Mouse (Mus musculus): ENCODE results near the gene Elf1. TPM values are rescaled to one million over a fixed set of nuclear protein-coding genes. Genes with fewer than 3 reads are reported as not detected.

Gene Elf1
- polyA plus RNA-seq, 2 experiments = 8.7 to 9.3 TPM

DNA sequence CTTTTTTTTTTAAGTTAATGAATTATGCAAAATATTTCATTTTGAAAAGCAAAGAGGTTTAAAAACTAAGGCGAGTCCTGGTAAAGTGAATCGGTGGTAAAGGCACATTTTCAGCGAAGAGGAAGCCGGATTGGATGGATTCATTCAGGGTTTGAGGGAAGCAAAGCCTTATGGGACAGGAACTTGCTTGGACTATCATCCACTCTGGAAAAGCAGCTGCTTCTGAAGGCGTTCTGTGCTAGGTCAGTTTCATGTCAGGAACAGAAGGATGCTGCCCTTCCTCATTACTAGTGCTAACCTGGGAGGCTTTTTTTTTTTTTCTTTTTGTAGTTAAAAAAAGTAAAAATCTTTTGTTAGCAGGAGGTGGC is 35.2 kb downstream of the Elf1 start:
- 24% methylated on average over 5 of the region's 5 CpGs for WGBS (ENCODE audit: insufficient replicate concordance)
- ATAC-seq (ENCODE audit: insufficient read depth) (no peak), DNase-seq (ENCODE audit: low read depth in 3 of 3, low spot score in 3 of 3) (no peak)
- Histone ChIP-seq H3K4me3 (ENCODE audit: insufficient read depth in 1 of 2, low read depth in 2 of 2, low read length in 2 of 2) (peak overlapping the region; percentile 42 to 44), H3K4me2 (ENCODE audit: low read depth) (peak overlapping the region; percentile 76), H3K4me1 (replicated peaks; ENCODE audit: control insufficient read depth in 2 of 2, insufficient read depth in 2 of 2, low read length in 1 of 2) (peaks cover 31 to 45% of the 10 kb centered on the region in 2 experiments), H3K27me3 (ENCODE audit: control insufficient read depth, insufficient read depth, low read length) (no peaks in the 10 kb centered on the region), H3K27ac (peak overlapping the region; percentile 71), H3K9ac (replicated peaks) (peak overlapping the region; percentile 64), H3K9me3 (ENCODE audit: control insufficient read depth, low read length) (no peaks in the 10 kb centered on the region), H3K36me3 (replicated peaks; ENCODE audit: control insufficient read depth, insufficient read depth, low read depth) (no peaks in the 10 kb centered on the region)
- TF ChIP-seq EP300 (IDR thresholded peaks at IDR 0.05; ENCODE audit: low read depth) (no peak), CTCF (IDR thresholded peaks at IDR 0.05; ENCODE audit: low read depth) (no peak)

DNA sequence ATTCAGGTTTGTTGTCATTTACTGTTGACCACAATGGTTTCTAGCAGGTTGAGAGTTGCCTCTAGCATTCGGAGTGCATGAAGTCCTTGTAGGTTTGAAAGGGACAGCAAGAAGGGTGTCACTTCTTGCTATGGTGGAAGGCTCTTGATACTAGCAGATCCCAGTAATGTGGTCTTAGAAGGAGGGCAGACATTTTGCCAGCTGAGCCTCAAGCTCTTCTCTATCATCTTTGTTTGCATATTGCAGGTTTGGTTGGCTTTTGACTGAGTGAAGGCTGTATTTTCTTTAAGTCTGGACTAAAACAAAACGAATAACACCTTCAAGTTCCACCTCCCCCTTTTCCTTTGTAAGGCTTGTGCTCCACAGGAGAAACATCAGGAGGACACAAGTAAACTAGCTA is 35.8 kb downstream of the Elf1 start:
- Histone ChIP-seq H3K36me3 (replicated peaks; ENCODE audit: control insufficient read depth, insufficient read depth, low read depth) (no peaks in the 10 kb centered on the region), H3K9me3 (ENCODE audit: control insufficient read depth, low read length) (no peaks in the 10 kb centered on the region), H3K4me2 (ENCODE audit: low read depth) (peak overlapping the region; percentile 76), H3K4me3 (ENCODE audit: insufficient read depth in 1 of 2, low read depth in 2 of 2, low read length in 2 of 2) (peak overlapping the region; percentile 28 to 44), H3K9ac (replicated peaks) (peak overlapping the region; percentile 64), H3K27me3 (ENCODE audit: control insufficient read depth, insufficient read depth, low read length) (no peaks in the 10 kb centered on the region), H3K4me1 (replicated peaks; ENCODE audit: control insufficient read depth in 2 of 2, insufficient read depth in 2 of 2, low read length in 1 of 2) (peaks cover 36 to 48% of the 10 kb centered on the region in 2 experiments), H3K27ac (peak overlapping the region; percentile 50)
- TF ChIP-seq EP300 (IDR thresholded peaks at IDR 0.05; ENCODE audit: low read depth) = no peak
- no peak for TF ChIP-seq CTCF (IDR thresholded peaks at IDR 0.05; ENCODE audit: low read depth)
- no peak for ATAC-seq (ENCODE audit: insufficient read depth)
- DNase-seq (ENCODE audit: low read depth in 3 of 3, low spot score in 3 of 3) = no peak
- 27% methylated on average over 2 of the region's 2 CpGs for WGBS (ENCODE audit: insufficient replicate concordance)

DNA sequence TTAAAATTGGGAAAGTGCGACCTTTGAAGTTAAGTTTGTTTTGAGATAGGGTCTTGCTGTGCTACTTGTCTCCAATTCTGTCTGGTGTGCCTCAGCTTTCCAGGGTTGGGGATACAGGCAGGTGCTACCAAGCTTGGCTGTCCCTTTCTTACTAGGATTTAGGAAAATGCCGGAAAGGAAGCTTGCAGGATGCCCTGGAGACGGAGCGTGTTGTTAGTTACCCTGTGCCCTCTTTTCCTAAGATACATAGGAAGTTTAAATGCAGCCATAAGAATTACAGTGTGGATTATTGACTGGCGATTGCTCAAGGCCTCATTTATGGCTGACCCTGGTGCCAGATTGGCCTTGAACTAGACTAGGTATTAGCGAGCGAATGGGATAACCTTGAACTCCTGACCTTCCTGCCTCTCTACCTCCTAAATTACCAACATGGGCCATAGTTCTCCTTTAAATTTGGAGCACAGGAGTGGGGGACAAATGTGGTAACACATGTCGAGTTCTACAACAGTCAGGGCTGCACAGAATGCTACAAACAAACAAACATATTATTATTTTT is 36.3 kb downstream of the Elf1 start:
- 47% methylated on average over 8 of the region's 8 CpGs for WGBS (ENCODE audit: insufficient replicate concordance)
- H3K9me3 ChIP-seq (ENCODE audit: control insufficient read depth, low read length) = no peaks in the 10 kb centered on the region
- peak overlapping the region; percentile 64 for H3K9ac ChIP-seq (replicated peaks)
- TF ChIP-seq EP300 (IDR thresholded peaks at IDR 0.05; ENCODE audit: low read depth) (no peak), CTCF (IDR thresholded peaks at IDR 0.05; ENCODE audit: low read depth) (no peak)
- peaks cover 41 to 52% of the 10 kb centered on the region in 2 experiments for H3K4me1 ChIP-seq (replicated peaks; ENCODE audit: control insufficient read depth in 2 of 2, insufficient read depth in 2 of 2, low read length in 1 of 2)
- no peaks in the 10 kb centered on the region for H3K36me3 ChIP-seq (replicated peaks; ENCODE audit: control insufficient read depth, insufficient read depth, low read depth)
- H3K27me3 ChIP-seq (ENCODE audit: control insufficient read depth, insufficient read depth, low read length) = no peaks in the 10 kb centered on the region
- peak overlapping the region; percentile 32 to 44 for H3K4me3 ChIP-seq (ENCODE audit: insufficient read depth in 1 of 2, low read depth in 2 of 2, low read length in 2 of 2)
- peak overlapping the region; percentile 50 for H3K27ac ChIP-seq
- peak overlapping the region; percentile 76 for H3K4me2 ChIP-seq (ENCODE audit: low read depth)
- no peak for DNase-seq (ENCODE audit: low read depth in 3 of 3, low spot score in 3 of 3)
- no peak for ATAC-seq (ENCODE audit: insufficient read depth)

DNA sequence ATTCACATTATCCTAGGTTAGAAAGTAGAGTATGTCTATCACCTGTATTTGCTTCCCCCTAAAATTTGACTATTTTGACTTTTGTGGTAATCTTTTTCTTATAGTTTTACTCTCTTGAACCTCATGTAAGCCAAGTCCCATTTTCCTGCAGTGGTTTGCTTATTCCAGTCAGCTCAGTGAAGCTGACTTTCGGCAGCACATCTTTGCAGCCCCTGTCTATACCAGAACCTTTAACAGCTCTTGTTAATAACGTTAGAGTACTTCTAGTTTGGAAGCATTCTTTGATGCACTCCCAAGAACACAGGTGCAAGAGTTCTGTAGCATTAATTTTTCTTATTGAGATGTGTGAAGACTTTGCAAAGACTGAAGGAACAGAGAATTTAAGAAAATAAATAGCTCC is 37.1 kb downstream of the Elf1 start:
- Histone ChIP-seq H3K9ac (replicated peaks) (peak overlapping the region; percentile 66), H3K4me1 (replicated peaks; ENCODE audit: control insufficient read depth in 2 of 2, insufficient read depth in 2 of 2, low read length in 1 of 2) (peaks cover 45 to 55% of the 10 kb centered on the region in 2 experiments), H3K36me3 (replicated peaks; ENCODE audit: control insufficient read depth, insufficient read depth, low read depth) (no peaks in the 10 kb centered on the region), H3K4me3 (ENCODE audit: insufficient read depth in 1 of 2, low read depth in 2 of 2, low read length in 2 of 2) (no peak overlapping the region; a peak in 1 of 4 replicates), H3K27me3 (ENCODE audit: control insufficient read depth, insufficient read depth, low read length) (no peaks in the 10 kb centered on the region), H3K27ac (no peak overlapping the region), H3K9me3 (ENCODE audit: control insufficient read depth, low read length) (no peaks in the 10 kb centered on the region), H3K4me2 (ENCODE audit: low read depth) (peak overlapping the region; percentile 67)
- 36% methylated on average over 2 of the region's 2 CpGs for WGBS (ENCODE audit: insufficient replicate concordance)
- DNase-seq (ENCODE audit: low read depth in 3 of 3, low spot score in 3 of 3) (no peak), ATAC-seq (ENCODE audit: insufficient read depth) (no peak)
- TF ChIP-seq CTCF (IDR thresholded peaks at IDR 0.05; ENCODE audit: low read depth) (no peak), EP300 (IDR thresholded peaks at IDR 0.05; ENCODE audit: low read depth) (no peak)

DNA sequence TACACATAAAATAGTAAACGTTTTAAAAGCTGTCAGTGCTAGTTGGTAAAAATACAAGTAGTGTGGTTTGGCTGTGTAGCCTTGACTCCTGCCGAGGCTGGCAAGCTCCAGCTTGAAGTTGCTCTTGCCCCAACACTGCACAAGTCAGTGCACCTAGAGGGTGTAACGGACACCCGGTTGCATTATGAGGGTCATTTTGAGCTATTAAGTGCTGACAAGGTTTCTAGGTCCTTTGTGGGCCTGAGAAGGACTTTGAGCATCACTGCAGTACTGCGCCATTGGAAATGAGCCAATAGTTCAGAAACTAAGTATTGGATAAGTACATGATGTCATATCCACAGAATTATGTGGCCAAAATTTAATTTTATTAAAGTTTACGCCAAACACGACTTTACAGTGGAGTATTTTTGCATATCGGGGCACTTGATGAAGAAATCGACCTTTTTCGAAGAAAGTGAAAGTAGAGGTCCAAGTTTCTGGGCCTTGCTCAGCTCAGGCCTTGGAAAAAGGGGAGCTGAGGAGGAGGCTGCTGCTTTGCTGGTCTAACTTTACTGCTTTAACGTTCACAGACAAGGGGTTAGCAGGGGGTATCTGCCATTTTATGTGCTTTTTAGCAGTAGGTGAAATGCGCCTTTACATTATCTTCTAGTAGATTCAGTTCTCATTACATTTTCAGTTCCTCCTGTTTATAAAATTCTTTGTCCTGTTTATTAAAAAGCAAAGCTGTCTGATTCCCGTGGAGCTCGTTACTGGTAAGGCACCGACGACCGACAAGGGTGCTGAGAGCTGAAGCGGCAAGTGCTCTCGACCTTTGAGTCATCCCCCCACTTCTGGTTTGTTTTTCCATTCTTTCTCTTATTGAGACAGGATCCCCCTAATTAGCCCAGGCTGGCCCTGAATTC is 38.0 kb downstream of the Elf1 start:
- H3K4me2 ChIP-seq (ENCODE audit: low read depth) = peak overlapping the region; percentile 67
- no peaks in the 10 kb centered on the region for H3K9me3 ChIP-seq (ENCODE audit: control insufficient read depth, low read length)
- WGBS (ENCODE audit: insufficient replicate concordance) = 42% methylated on average over 19 of the region's 19 CpGs
- H3K4me3 ChIP-seq (ENCODE audit: insufficient read depth in 1 of 2, low read depth in 2 of 2, low read length in 2 of 2) = peak overlapping the region; percentile 41 to 44
- no peak for DNase-seq (ENCODE audit: low read depth in 3 of 3, low spot score in 3 of 3)
- no peak for ATAC-seq (ENCODE audit: insufficient read depth)
- H3K9ac ChIP-seq (replicated peaks) = peak overlapping the region; percentile 66
- H3K36me3 ChIP-seq (replicated peaks; ENCODE audit: control insufficient read depth, insufficient read depth, low read depth) = no peaks in the 10 kb centered on the region
- TF ChIP-seq EP300 (IDR thresholded peaks at IDR 0.05; ENCODE audit: low read depth) (no peak), CTCF (IDR thresholded peaks at IDR 0.05; ENCODE audit: low read depth) (no peak)
- no peaks in the 10 kb centered on the region for H3K27me3 ChIP-seq (ENCODE audit: control insufficient read depth, insufficient read depth, low read length)
- peak overlapping the region; percentile 62 for H3K27ac ChIP-seq
- peaks cover 45 to 53% of the 10 kb centered on the region in 2 experiments for H3K4me1 ChIP-seq (replicated peaks; ENCODE audit: control insufficient read depth in 2 of 2, insufficient read depth in 2 of 2, low read length in 1 of 2)

Data from liver, embryonic 14.5 days (tissue).